Mouse (Mus musculus) MEL-GATA-1-ER (cell line): ENCODE results near the gene Zbtb48.
A peak's percentile ranks its signal among the peaks of the same experiment; 100 is the strongest.
"Not testable (repeated sequence)": the region's sequence is repeated elsewhere in the genome, so short reads cannot be mapped to it uniquely, and the experiment has no call there.

ENCODE experiments used
- DNase-seq: peaks from one replicate; pipeline ENCODE4 v3.0.0-alpha.2; 2012; ENCODE audit warnings: low read depth; ENCODE audit errors: extremely low read depth

Zbtb48 gene

DNA sequence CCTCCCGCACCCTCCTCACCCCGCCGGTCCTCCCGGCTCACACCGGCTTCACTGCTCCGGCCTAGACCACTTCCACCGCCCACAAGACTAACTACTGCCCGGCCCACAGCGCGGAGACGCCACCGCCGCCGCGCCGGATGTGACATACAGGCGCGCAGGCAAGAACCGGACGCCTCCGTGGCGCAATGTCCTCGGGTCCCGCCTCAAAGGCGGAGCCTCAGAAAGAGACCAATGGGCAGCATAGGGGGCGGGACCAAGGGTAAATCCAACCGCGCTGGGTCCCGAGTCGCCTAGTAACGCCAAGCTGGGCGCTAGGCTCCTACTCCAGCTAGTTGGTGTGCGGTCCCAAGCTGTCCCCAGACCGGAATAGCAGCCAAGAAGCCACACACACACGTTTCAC lies at the start of gene Zbtb48:
Gene Zbtb48 (minus strand): TSS at position 148 of the 400 bp plus-strand sequence.
- peak; percentile 88 for DNase-seq

DNA sequence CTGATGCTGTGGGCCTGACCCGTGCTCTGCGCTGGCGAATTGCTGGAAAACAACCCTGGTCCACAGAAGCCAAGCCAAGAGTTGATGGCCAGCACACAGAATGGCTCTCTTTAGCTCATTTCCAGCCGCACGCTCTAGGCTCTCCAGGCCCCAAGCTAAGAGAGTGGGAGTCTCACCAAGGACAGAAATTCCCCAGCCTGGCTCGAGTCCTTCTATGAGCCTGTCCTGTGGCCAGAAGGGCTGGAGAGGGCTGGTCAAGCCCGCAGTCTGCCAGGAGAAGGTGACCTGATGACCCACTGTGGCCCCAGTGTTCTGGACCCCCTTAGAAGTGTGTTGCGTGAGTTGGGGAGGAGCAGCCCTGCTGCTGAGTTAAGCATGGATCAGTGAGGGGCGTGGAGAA lies 49.7 kb upstream of the Zbtb48 start:
- DNase-seq, result no peak

DNA sequence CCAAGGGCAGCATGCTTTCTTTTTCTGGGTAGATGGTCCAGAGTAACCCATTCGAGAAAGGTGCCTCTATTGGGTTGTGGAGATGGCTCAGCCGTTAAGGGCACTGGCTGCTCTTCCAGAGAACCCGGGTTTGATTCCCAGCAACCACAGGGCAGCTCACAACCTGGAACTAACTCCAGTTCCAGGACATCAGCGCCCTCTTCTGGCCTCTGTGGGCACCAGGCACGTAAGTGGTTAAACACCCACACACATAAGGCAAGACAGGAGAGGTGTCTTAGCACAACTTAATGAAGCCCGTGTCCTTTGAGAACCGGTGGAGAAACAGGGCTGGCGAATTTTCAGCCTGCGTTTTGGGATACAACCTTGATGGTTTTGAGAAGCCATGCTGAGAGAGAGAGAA lies 47.1 kb upstream of the Zbtb48 start:
- no peak for DNase-seq

DNA sequence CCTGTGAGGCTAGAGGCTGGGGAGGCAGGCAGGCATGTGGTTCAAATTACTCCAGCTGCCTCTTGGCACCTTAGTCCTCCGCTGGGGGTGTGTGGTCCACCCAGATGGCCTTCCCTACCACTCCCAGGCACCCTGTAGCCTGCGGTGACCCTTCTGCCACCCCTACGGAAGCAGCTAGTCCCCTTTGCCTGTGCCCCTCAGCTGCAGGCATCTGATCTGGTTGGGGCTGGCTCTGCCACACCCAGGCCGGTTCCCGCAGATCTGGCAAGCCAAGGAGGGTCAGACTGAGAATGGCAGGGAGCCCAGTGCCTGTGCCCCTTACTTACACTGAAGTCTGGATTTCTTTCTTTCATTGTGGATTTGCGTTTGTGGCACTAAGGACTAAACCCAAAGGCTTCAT lies 46.2 kb upstream of the Zbtb48 start:
- DNase-seq, result no peak

DNA sequence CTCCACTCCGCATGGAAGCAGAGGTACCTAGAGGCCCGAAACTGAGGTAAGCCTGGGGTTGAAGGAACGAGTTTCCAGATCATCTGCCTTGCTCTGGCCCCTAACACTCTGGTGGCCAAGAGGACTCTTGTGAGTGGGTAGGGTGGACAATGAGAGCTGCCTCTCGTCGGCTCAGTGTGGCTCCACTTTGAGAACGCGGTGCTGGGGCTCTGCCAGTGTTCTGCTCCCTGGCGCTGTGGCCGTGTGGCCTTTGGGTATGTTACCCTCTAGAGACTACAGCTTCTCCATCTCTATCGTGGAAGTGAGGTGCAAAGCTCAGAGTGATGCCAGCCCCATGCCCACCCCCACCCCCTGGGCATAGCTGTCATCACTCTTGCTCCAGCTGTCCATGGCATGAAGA lies 45.2 kb upstream of the Zbtb48 start:
- DNase-seq, result no peak

DNA sequence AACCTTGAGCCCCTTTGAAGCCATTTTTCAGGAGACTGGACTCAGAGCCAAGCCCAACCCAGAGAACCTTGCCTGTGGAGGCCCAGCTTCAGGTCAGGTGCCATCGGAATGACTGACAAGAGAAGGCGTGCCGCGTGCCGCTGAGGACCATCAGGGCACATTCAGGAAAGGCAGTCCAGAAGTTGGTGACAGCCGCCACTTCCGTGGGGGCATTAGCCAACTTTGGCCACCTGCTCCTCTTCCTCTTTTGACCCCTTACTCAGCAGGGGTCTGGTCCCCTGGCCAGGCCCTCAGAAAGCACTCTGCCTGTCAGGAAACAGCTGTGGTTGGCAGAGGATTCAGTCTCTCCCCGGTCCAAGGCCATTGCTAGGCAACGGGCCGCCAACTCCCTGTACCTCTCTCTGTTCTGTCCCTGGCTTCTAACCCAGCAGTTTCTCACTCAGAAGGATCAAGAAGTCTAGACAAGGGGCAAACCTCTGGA lies 44.7 kb upstream of the Zbtb48 start, which contains the start of gene Plekhg5:
Gene Plekhg5 (plus strand): TSS at position 378 of the 481 bp plus-strand sequence.
- no peak for DNase-seq

DNA sequence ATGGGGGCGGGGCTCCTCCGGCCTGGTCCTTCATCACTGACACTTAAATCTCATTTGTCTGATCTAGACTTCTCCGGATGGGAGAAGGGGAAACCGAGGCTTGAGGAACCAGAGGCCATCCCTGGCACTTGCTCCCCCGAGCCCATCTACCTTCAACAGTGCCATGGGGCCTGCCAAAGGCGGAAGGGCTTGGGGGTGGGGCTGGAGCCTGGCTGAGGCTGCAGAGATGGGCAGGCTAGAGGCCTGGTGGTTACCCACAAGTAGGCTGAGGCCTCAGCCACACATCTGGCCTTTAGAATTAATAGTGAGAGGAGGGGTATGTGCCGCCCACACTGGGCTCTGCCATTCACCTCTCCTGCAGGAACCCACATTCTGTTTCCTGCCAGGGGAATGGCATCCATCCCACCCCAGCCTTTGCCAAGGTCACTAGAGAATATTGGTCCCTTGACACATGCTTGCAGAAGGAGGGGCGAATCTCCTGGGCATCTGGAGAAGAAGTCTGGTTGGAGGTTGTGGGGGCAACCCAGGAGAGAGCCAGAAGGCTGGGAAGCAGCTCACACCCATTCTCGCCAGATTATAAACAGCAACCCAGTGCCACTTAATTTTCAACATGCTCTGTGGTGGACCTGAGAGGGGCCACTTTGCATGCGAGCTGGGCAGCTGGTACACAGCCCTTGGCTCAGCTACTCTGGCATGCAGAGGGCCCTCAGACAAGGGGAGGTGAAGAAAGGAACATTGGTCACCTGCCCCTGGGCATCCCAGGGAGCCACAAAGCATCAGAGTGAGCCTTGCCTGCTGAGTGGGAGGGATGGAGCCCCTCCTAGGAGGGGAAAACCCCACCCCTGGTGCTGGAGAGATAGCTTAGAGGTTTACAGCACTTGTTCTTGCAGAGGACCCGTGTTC lies 43.3 kb upstream of the Zbtb48 start:
- DNase-seq, result no peak

DNA sequence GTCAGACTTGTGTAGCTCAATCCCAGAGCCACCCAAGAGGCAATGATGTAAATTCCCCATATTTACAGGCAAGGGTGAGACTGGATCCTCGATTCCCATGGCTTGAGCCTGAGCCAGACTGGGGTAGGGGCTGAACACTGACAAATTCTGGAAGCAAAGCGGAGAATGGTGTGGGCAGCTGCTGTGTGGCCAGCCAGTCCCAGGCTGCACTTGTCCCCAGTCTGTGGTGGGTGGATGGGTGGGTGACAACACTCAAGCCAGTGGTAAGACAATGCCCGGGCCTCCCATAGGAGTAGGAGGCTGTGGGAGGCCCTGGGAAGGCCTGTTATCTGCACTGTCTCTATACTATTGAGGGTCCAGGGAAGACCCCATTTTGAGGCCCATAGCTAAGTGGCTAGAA lies 41.8 kb upstream of the Zbtb48 start:
- no peak for DNase-seq

DNA sequence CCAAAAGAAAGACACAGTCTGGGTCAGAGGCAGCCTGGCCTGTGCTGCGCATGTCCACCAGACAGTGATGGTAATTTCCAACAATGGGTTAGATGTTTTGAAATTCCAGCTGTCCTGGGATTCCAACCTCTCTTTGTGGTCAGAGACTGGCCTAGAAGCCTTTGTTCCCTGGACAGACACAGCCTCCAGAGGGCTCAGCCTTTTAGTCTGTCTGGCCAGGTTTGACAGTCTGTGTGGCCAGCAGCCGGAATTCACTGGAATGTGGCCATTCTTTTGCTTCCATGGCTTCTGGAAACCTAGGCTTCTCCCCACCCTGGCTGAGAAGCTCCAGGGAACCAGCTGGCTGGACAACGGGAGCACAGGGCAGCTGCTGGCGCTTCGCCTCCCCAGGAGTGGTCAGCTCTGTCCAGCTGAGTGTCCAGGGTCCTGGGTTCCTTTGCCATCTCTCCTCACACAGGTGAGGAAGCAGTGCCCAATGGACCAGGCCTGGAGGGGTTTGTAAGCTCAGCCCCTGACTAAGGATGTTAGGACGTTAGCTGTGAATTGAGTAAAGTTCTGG lies 40.8 kb upstream of the Zbtb48 start:
- no peak for DNase-seq

DNA sequence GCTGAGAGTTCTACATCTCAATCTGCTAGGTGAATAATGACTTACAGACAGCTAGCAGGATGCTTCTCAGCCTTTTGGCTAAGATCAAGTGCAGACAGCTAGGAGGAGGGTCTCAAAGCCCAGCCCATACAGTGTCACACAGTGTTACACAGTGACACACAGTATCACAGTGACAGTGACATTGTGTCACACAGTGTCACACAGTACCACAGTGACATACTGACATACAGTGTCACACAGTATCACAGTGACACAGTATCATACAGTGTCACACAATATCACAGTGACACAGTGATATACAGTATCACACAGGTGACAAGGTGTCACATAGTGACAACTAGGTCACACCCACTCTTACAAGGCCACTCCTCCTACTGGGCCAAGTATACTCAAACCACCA lies 39.8 kb upstream of the Zbtb48 start:
- no peak for DNase-seq

DNA sequence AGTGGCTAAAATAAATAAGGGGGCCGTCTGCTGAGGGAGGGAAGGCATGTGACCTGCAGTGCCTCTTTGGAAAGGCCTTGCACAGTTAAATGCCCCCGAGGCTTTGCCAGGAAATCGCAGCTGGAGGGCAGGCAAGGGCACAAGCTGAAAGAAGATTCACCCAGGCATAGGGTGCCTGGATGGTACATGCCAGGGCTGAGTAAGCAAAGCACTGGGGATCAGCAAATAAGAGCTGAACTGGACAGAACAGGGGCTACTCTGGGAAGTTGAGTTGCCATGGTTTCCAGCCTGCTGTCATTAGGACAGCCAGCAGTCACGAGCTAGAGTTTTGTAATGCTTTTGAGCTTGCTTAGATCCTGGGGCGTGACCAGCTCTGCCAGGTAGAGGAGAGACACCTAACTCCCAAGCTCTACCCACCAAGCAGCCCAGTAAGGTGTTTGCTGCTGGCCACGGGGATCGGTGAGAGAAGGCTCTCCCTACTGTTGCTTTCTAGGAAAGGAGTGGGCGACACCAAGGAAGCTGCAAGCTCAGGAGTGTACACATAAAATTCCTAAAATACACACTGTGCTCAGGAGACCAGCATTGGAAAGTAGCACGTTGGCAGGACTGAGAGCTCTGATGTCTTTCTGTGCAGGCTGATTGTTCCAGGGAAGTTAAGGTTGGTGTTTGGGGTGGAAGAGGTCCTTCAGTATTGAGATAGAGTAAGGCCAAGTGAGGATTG lies 35.1 kb upstream of the Zbtb48 start:
- DNase-seq, result no peak

DNA sequence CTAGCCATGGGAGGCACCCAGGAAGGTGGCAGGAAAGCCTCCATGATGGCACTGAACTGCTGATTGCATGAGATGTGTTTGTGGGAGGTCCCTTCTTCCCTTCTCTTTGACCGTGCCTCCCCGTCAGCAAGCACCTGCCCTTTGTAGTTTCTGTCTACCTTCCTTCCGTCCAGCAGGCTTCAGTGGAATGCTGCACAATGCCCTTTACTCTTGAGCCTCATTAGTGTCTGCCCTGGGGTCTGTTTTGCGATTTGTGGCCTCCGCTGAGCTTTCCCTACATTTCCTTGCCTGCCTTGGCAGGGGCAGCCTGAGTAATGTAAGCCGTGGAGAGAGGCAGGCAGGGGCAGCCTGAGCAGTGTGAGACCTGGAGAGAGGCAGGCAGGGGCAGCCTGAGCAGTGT lies 17.1 kb upstream of the Zbtb48 start:
- no peak for DNase-seq

DNA sequence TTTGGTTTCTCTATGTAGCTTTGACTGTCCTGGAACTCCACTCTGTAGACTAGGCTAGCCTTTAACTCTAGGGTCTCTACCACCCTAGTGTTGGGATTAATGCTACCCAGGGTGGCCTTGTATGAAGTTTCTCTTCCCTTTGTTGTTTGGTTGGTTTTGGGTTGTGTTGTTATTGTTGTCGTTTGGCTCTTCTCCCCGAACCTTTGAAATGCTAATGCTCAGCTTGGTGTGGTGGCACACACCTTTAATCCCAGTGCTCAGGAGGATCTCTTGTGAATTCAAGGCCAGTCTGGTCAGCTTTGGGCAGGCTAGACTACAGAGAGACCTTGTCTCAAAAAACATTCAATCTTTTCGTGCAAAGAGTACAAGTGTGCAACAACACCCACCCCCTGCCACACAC lies 15.7 kb upstream of the Zbtb48 start:
- DNase-seq, result no peak

DNA sequence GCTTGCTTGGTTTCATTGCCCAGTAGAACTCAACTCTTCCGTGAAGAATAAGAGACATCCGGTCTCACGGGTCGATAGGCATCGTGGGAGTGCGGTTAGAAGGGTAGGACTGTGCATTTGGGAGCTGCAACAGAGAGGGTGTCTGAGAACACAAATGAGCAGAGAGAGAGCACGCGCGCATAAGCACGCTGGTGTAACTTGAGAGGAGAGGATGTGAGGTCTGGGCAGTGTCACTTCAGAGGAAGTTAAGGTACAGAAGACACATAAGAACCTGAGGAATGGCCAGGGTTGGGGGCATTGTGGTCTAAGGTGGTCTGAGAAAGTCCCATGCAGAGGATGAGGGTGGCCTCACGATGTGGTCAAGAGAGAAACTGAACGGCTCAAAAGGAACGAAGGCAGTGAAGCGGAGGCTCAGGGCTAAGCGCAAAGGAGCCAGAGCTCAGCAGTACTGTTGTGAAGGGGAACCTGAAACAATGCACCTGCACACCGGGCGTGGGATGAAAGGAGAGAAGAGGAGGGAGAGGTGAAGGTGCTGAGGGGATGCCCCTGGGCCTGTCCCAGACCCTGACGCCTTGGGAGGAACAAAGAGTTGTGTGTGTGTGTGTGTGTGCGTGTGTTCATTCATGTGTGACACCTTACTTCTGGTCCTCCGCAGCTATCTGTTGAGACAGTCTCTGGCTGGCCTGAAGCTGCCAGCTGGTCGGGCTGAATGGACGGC lies 14.6 kb upstream of the Zbtb48 start:
- no peak for DNase-seq

DNA sequence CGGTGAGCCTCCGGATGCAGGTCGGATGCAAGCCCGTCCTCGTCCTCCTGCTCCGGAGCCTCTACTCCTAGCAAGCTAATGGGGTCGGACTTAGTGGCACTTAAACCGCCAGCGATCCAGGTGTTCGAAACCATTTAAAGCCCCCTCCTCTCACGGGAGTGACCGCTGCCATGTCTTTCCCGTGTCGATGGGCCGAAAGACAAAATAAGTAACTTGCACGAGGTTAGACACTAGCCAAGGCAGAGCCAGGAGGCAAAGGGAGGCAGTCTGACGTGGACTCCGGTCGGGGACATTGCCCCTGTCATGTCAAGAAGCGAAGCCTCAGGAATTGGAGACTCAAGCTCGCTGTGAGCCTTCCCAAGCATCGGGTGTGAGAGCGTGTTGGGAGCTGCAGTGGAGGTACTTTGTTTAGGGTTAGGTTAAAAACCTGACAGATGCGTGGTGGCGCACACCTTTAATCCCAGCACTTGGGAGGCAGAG lies 12.4 kb upstream of the Zbtb48 start:
- DNase-seq, result no peak

DNA sequence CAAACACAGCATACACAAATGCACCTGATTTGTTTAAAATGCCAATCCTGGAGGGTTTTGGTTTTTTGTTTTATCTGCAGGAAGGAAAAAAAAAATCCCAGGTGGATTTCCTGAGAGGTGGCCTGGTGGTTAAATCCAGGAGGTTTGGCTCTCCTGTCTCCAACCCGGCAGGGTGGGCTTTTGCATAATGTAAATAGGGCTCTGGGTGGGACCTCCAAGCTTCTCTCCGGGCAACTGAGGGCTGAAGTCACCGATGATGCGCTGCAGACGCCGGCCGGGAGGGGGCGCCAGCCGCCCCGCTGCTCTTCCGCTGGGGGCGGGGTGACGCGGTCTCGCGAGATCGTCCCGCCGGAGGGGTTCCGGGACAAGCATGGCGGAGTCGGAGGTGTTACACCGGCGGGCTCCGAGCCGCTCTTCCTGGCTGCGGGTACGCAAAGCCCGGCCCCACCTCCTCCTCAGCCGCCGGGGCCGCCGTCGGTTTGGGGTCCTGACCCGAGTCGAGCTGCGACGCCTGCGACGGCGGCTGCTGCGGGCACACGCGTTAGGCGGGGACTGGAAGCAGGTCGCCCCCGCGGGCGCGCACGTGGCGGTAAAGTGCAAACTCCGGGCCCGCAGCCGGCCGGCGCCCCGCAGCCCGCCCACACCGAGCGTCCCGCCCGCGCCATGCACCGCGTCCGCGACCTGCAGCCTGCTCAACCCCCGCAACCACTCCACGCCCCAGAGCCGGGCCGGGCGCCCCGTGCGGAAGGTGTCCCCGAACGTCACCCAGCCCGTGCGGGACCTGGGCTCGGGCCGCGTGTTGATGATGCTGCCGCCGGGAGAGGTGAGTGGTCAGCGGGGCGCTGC lies 11.7 kb upstream of the Zbtb48 start, which contains the start of gene Nol9:
Gene Nol9 (plus strand): TSS at position 337 of the 846 bp plus-strand sequence.
- peak; percentile 57 for DNase-seq

DNA sequence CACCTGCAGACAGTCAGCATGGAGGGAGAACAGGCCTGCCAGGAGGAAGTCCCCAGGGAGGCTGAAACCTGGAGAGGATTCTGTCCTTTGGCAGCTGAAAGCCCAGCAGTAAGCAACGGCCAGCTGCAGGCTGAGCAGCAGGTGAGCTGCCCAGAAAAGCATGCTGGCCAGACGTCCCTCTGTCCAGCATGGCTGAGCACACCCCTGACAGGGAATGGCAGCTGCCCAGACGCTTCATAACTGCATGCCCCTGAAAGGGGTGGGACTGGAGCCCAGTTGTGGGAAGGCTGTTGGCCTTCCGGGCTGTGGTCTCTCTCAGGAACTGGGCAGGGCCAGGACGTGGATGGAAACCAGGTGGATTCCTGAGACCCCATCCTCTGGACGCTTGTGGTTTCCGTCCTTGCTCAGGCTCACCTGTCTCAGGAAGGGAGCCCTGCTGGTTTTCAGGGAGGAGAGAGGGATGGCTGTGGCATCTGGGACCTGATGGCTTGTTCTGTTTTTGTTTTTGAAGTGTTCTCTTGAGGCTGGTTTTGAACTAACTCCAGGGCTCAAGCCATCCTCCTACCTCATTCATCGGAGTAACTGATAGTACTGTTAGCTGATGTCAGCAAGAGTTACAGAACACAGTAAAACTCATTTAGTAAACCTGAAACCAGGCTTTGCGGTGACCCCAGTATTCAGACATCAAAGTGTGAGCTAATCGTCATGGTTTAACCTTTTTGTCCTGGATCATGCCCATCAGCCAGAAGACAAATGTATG lies 10.9 kb upstream of the Zbtb48 start, which contains the start of gene Tas1r1:
Gene Tas1r1 (minus strand): TSS at position 344 of the 760 bp plus-strand sequence.
- no peak for DNase-seq

DNA sequence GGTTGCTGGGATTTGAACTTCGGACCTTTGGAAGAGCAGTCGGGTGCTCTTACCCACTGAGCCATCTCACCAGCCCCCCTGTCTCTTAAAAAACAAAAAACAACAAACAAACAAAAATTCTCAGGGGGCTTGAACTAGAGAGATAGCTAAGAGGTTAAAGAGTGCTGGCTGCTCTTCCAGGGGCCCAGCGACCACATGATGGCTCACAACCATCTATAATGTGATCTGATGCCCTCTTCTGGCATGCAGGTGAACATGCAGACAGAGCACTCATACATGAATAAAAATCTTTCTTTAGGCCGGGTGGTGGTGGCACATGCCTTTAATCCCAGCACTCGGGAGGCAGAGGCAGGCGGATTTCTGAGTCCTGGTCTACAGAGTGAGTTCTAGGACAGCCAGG lies 9.0 kb upstream of the Zbtb48 start:
- DNase-seq, result not testable (repeated sequence)

DNA sequence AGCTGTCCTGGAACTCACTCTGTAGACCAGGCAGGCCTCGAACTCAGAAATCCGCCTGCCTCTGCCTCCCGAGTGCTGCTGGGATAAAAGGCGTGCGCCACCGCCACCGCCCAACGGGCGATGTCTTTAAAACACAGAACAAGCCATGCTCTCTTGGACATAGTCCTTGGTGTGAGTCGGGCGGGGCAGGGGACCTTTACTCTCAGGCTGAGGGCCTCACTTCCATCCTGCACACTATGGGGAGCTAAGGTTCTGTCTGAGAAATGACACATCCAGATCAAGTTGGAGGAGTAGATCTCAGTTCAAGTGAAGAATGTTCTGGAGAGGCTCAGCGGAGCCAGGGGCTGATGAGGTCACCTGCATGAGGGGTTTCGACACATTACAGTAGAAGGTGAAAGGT lies 5.5 kb upstream of the Zbtb48 start:
- DNase-seq, result no peak
